Mouse (Mus musculus): Measurements from ENCODE around the gene Spata32. TPM values are rescaled to one million over a fixed set of nuclear protein-coding genes. Genes with fewer than 3 reads are reported as not detected.

The Spata32 gene
- total RNA-seq, 2 experiments from 2014 or later: not detected

DNA sequence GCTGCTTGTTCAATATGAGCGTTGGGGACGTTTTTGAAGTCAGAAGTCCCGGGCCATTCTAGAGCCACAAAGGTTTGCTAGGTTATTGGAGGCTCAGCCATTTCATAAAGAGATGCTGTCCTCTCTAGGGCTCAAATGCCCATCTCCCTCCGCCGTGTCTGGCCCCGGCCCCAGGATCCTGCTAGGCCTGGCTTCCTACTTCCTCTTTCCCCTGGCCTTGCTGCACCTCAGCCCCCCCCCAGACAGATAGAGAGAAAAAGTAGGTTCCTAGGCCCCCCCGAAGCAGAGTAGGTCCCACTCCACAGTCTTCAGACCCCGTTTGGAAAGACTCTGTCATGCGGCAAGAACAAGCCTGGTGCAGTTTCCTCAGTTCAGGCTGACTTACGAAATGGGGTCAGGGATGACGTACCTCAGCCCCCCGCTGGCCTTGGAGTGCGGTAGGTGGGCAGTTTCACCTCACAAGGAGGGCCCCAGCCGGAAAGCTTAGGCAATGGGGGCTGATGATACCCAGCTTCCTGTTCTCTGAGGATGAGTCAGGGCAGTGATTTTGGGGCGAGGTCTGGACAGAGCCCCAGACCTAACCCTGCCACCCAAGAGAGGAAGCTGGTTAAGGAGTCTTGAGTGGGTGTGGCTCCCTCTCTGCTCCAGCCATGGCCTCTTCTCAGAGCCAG is 40.3 kb downstream of the Spata32 start:
- ATAC-seq (replicated peaks; ENCODE audit: low FRiP score, poor library complexity, severe bottlenecking): no peak

DNA sequence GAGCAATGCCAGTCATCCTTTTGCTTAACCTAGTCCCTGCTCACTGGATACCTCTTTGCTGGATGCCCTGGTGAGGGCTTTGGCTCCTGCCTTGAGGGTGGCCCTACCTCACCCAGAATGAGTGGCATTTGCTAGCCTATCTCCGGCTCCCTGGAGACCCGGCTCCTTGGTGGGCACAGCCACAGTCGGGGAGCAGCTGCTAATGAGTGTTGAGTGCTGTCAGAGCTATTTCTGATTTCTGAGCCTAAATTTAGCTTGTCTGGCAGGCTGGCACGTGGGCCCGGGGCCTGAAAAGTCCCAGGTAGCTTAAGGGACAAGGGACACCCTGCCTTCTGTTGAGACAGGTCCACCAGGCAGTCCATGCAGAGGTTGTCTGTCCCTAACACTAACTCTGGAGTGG is 41.0 kb downstream of the Spata32 start:
- ATAC-seq (replicated peaks; ENCODE audit: low FRiP score, poor library complexity, severe bottlenecking): no peak

DNA sequence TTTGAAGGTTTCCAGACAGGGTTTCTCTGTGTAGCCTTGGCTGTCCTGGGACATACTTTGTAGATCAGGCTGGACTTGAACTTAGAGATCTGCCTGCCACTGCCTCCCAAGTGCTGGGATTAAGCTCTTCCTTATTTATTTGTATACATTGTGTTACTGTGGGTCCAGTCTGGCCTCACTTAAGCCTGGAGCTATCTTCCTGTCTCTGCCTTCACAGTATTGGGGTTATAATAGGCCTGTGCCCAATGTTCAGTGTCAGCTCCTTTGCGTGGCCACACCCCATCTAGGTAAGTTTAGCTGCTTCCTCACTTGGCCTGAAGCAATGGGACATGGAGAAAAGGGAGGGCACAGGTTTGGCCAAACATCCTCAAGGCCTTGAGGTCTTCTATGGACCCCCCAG is 41.7 kb downstream of the Spata32 start:
- no peak for ATAC-seq (replicated peaks; ENCODE audit: low FRiP score, poor library complexity, severe bottlenecking)

DNA sequence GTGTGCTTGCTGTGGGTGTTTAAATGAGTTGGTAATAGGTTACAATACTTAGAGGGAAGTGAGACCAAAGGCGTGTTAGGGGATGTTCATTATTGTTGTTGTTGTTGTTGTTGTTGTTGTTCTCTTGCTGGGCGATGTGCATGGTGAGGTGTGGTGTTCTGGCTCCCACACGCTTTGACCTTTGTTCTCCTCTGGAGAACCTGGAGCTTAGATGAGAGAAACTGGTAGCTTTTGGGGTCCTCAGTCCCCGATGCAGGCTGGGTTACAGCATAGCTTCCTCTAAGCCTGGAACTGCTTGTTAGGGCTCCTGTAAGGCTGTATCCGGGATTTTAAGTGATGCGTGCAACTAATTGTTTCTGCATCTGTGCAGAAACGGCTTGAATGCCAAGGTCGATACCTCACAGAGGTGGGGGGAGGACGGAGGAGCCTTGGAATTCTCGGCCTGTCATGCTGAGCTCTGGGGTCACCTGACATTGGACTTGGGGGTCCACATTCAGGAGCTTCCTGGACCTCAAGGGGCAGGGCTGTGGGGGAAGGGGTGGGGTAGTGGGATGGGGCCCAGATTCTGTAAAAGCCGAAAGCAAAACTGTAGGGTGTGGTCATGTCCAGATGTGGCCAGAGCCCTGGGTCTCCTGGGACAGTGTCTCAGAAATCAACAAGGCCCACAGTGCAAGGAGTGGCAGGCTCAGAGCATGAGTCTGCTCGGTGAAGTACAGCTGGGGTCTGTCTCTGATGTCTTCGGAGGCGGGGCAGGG is 42.4 kb downstream of the Spata32 start:
- no peak for ATAC-seq (replicated peaks; ENCODE audit: low FRiP score, poor library complexity, severe bottlenecking)

DNA sequence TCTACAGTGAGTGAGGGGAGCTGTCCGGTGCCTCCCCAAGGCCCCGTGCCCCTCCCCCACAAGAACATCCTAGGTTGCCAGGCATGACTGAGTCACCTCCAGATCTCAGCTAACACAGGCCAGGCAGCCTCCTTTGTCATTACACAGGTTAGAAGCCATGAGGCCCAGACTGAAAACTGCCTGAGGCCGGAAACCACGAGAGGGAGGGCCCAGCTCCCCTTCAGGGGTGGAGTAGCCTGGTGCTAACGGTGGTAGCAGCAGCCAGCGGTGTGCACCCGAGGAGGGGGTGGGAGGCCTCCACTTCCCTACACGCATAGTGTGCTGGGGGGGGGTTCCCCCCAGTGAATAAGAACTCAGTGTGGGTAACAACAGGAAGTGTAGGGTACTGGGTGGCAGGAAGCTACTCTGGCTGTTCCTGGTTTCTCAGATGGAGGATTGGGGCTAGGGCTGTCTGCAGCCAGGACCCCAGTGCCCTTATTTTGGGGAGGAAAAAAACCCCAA is 43.3 kb downstream of the Spata32 start:
- ATAC-seq (replicated peaks; ENCODE audit: low FRiP score, poor library complexity, severe bottlenecking): no peak

DNA sequence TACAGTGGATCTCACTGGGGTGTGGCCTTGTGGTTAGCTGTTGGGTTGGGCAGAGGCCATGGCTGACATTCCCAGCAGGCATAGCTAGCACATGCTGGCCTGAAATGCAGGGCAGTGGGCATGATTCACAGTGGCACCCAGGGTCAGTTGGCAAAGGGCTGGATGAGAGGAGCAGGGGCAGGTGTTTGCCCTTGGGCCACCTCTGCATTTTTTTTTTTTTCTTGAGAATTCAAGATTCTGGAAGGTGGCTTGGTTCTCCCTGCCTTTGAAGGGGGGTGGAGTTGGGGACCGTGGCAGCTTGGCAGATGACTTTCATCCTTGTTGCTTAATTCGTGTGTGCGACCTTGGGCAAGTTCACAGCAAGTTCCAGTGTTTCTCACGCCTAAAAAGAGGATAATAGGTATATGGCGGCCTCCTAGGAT is 43.8 kb downstream of the Spata32 start:
- no peak for ATAC-seq (replicated peaks; ENCODE audit: low FRiP score, poor library complexity, severe bottlenecking)

DNA sequence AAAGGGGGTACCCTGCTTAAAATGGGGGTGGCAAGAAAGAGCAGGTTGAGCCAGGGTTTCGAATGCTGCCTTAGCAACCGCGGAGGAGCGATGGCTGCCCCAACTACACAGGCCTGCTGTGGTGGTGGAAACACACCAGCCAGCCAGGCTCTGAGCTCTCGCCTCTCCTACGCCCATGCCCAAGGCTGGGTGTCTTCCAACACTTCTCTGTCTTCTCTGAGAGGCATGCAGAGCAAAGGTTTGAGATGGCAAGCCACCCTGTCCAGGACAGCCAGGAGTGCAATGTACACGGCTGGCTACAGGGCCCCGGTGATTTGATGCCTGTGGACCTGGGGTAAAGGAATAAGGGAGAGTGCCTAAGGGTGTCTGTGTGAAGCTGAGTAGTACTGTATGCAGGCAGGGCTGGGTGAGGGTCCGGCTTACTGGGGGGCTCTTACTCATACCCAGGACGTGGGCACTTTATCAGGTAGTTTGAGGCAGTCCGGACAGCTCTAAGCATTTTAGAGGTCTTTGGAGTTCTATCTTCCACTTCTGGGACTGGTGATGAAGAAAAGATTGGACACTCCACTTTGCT is 44.4 kb downstream of the Spata32 start:
- no peak for ATAC-seq (replicated peaks; ENCODE audit: low FRiP score, poor library complexity, severe bottlenecking)

DNA sequence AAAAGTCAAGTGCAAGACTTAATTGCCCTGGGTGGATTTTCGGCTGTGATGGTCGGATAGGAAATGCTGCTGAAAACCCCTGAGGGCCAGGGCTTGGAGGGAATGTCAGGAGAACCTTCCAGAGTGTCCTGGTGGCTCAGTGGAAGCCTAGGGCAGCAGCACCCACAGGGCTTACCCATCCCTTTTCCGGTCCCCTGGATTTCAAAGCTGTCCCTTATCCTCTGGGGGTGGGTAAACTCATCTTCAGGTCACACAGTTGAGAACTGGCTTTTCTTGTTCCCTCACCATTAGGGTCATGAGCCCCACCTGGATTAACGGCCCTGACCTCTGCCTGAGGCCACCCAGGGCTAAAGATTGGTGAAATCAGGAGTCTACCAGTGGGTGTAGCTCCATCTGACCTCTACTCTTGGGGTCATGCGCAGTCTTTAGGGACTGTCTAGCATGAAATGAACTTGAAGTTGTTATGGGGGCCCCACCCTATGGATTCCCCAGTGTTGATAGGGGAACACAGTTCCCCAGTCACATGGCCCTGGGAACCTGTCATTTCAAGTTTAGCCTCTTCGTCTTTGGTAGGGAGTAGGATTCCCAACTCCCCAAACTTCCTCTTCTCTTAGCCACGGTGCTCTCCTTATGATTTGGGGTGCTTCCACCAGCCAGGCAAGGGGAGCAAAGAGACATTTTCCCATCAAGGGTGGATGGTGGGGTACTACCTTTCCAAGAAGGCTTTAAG is 45.0 kb downstream of the Spata32 start:
- no peak for ATAC-seq (replicated peaks; ENCODE audit: low FRiP score, poor library complexity, severe bottlenecking)

DNA sequence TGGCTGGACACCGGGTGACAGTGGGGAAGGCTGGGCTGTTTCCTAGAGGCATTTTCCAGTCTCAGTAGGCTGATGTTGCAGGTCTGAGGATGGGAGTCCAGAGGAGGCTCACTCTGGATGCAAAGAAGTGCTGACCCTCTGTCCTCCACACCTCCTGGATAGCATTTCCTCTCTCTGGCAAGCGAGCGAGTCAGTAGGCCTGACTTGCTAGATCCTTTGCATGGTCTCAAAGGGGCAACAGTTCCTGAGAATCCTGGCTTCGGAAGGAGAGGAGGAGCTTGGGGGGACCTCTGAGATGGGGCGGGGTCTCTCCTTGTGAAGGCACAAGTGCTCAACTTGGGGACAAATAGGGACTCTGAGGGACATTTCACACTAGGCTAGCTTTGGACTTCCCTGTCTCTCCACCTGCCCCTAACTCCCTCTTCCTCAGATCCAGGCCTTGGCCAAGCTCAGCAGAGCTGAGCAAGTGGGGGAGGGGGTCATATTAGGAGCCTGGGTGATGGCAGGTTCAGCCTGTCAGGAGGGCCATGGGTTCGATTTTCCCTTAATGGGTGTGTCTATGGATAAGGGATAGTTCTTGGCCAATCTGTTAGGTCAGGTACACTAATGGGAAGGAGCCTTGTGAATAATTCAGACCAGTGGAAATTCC is 45.7 kb downstream of the Spata32 start:
- ATAC-seq (replicated peaks; ENCODE audit: low FRiP score, poor library complexity, severe bottlenecking): no peak

DNA sequence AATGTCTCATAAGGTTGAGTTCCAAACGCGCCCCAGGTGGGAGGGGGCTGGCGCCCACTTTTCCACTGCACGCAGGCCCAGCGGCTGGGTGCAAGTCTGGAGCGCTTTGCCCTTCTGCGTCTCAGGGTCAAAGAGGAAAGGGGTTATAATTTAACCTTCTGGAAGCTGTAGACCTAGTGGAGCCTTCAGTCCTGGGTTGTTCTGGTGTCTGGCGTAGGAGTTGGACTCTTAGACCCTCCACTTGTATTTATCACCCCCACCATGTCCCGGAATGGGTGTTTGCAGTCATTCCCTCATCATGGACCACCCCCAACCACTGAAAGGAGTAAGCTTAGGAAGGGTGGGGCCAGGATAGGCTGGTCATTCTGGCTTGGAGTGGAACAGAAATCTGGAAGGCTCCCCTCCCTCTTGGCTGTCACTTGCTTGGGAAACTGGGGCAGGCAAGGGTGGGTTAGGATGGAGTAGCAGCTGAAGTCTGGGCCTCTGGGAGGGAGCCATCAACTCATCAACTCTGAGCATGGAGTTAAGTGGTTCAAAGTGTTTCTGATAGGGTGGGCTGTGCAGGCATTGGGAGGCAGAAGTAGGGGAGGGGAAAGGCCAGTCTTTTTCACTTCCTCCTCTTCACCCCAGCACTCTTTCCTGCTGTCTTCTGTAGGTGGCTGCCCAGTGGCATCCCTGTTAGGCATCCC is 46.4 kb downstream of the Spata32 start:
- ATAC-seq (replicated peaks; ENCODE audit: low FRiP score, poor library complexity, severe bottlenecking): no peak

DNA sequence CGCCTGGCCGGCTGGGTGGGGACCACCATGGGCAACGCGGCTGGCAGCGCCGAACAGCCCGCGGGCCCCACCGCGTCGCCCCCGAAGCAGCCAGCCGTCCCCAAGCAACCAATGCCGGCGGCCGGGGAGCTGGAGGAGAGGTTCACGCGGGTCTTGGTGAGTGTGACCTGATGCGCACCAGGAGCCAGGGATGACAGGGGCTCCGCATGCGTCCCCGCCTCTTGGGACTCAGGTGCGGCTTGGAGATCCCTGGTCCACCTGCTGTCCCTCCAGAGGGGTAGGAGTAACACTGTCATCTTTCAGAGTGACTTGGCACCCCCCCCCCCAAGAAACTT is 47.0 kb downstream of the Spata32 start:
- no peak for ATAC-seq (replicated peaks; ENCODE audit: low FRiP score, poor library complexity, severe bottlenecking)

DNA sequence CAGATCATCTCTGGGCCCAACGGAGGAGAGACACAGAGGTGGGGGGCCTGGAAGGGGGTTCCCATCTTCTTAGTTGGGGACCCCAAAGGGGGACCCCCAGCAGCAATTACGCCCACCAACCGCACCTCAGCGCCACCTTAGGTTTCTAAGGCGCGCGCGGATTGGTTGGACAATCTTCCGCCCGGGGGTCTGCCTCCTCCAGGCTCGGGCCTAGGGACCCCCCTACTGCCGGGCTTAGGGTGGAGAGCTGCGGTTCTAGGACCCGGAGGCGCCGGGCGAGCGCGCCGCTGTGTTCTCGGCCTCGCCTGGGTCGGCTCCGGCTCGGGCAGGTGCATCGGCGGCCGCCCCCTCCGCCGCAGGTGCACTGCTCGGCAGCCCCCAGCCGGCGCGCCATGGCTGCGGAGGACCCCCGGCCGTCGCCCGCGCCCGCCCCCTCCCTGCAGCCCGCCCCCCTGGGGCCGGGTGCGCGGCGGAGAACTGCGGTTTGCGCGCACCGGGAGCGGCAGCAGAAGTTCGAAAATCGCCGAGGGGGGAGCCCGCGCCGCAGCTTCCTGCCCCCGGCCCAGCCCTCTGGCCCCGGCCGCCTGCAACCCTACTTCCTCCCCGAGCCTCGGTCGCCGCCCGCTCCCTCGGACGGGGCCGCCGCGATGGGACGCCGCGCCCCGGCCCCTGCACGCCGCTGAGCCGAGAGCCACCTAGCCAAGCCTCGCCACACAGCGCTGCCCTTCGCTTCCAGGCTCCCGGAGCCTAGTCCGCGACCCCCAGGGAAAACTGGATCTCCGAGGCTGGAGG is 47.5 kb downstream of the Spata32 start, which contains the start of gene Fmnl1:
Gene Fmnl1, plus strand, starts transcription at position 614 of the 792 bp plus-strand sequence.
- ATAC-seq (replicated peaks; ENCODE audit: low FRiP score, poor library complexity, severe bottlenecking): no peak

DNA sequence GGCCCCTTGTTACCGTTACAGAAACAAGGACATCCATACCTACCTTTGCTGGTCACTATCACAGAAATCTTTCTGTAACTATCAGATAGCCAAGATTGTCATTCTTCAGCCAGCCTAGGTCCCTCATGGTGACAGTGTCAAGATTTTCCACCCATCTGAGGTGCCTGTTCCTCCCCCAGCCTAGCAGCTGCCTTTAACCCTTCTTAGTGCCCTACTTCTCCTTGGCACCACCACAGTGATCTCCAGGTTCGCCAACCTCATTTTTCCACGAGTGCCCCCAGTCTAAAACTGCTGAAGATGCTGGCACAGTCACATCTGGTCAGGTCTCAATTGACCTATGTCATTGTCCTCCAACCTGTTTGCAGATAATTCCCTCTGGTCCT is 48.1 kb downstream of the Spata32 start:
- no peak for ATAC-seq (replicated peaks; ENCODE audit: low FRiP score, poor library complexity, severe bottlenecking)

DNA sequence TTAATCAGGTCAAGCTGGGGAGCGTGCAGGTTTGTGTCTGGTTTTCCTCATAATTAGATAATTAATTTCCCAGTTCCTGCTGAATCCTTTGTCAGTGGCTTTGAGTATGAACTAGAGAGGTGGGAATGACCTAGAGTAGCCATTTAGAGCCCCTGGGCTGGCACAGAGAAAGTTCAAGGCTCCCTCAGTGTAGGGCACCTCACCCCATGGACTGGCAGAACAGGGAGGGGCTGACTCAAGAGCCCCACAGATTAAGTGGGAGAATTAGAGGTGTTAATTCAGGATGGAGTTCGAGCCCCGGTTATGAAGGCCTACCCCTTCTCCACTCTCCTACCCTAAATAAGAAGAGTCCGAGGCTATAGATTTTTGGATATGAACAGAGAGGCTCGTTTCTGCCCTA is 48.6 kb downstream of the Spata32 start:
- ATAC-seq (replicated peaks; ENCODE audit: low FRiP score, poor library complexity, severe bottlenecking): no peak

DNA sequence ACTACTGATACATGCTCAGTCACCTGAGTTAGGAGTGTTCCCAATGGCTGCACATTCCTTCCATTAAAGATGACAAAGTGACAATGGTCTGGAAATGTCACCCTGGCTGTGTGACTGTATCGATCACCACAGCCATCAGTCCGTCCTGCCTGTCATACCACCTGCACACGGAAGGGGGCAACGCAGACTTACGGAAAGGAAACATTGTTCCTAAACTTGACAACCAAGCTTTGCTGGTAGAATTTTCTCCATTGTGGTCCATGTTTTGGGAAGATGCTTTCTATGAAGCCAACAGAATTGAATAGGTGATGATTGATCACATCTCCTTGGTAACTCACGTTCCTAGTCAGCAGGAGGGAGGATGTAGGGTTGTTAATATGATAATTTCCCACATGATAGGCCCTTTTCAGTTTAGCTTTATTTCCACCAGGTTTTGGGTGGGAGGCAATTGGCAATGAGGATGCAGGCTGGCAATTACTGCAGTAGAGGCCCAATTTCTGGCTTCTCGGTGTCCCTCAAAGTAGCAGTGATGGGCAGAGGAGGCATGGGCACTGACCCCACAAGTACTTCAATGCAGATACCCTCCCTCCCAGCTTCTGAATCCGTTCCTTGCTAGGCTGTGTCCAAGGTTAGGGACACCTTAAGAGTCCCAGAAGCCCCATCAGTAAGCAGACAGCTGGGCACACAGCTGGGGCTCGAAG is 49.4 kb downstream of the Spata32 start:
- ATAC-seq (replicated peaks; ENCODE audit: low FRiP score, poor library complexity, severe bottlenecking): peak; percentile 60; the same call in 1 of the 2 replicates

DNA sequence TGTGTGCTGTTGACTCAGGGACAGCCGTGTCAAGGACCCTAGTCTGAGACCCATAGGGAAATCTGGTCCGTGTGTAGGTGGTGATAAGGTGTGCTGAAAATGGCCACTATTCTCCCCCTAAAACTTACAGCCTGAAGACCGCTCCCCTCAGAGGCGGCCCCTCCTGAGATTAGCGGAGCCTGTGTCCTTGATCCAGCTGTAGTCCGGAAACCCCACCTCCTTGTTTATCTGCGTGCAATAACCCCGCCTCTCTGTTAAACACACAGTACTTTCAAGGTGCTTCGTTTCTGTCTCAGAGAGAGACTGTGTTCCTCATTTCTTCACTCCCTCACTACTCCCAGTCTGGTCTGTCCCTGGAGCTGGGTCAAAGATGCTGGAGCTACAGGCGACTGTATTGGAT is 53.8 kb downstream of the Spata32 start:
- ATAC-seq (replicated peaks; ENCODE audit: low FRiP score, poor library complexity, severe bottlenecking): no peak

DNA sequence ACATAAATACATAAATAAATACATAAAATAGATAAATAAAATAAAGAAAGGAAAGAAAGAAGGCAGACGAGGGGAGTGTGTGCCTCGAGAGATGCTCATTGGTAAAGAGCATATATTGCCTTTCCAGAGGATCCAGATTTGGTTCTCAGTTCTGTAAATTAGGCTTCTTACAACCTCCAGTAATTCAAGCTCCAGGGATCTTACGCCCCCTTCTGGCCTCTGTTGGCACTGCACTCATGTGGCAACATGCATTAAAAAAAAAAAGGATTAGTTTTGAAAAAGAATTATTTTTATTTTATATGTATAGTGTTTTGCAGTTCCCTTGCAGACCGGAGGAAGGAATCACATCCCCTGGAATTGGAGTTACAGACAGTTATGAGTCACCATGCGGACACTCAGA is 56.1 kb downstream of the Spata32 start:
- ATAC-seq (replicated peaks; ENCODE audit: low FRiP score, poor library complexity, severe bottlenecking): no peak

DNA sequence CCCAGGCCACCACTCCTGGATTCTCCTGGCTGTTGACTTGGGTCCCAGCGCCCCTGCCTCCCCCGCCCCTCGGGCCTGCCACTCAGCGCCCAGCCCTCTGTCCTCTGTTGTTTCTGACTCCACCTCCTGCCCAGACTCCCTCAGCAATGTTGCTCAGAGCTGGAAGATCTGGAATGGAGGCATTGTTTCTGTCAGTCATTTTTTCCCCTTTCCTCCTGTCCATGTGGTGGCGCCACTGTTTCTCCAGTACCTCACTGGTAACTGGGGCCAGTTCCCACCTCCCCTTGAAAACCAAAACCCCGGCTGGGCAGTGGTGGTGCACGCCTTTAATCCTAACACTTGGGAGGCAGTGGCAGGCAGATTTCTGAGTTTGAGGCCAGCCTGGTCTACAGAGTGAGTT is 56.8 kb downstream of the Spata32 start:
- ATAC-seq (replicated peaks; ENCODE audit: low FRiP score, poor library complexity, severe bottlenecking): no peak

All from erythroblast, adult 5-6 weeks (primary cell).